Mouse (Mus musculus) gonadal fat pad, adult 2 months (tissue): ENCODE measurements around the gene Vmn1r131. TPM values are rescaled to one million over a fixed set of nuclear protein-coding genes. Genes with fewer than 3 reads are reported as not detected.
"Not testable (repeated sequence)": the region's sequence is repeated elsewhere in the genome, so short reads cannot be mapped to it uniquely, and the experiment has no call there.

ENCODE experiments used
- DNase-seq: peaks from one replicate; pipeline ENCODE4 v3.0.0-alpha.2; 2012; ENCODE audit warnings: low read depth
- polyA plus RNA-seq: library from polyadenylated mRNA; depleted of rRNA; stranded (reverse); fragments of >200 nt; gene quantifications from 2 replicates; pipeline ENCODE4 v1.2.3, GENCODE M21; 2012; rRNA removed

Vmn1r131 gene
- polyA plus RNA-seq: not detected in 2 replicates

DNA sequence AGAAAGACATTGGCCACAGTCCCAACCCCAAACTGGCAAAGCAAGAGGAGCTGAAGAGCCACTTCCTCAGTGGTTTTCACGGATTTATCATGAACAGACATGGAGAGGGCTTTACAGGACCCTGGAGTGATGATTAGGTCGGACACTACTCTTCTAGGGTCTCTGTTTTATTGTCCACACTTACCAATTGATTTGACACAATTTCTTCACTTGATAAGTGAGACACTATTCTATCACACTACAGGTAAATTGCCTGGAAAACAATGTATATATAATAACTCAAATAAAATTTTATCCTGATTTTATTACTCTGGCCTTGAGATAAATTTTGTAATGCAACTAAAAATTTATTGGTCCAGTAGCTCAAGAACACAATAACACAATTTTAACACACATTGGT, at the start of gene Vmn1r131:
Gene Vmn1r131 (minus strand): TSS at position 101 of the 400 bp plus-strand sequence.
- not testable (repeated sequence) for DNase-seq

DNA sequence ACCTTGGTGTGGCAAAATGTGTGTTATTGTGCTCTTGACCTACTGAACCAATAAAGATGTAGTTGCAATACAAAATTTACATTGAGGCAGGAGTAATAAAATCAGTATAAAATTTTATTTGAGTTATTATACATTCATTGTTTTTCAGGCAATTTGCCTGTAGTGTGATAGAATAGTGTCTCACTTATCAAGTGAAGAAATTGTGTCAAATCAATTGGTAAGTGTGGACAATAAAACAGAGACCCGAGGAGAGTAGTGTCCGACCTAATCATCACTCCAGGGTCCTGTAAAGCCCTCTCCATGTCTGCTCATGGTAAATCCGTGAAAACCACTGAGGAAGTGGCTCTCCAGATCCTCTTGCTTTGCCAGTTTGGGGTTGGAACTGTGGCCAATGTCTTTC, 34.4 kb downstream of the Vmn1r131 start, which contains the start of gene Vmn1r130:
Gene Vmn1r130 (plus strand): TSS at position 301 of the 400 bp plus-strand sequence.
- not testable (repeated sequence) for DNase-seq

Other genes starting within 250 kb of the Vmn1r131 start
- not detected in 2 replicates for gene Vmn1r126, start 244.6 kb downstream of the Vmn1r131 start, polyA plus RNA-seq
- gene Vmn1r127, start 226.2 kb downstream of the Vmn1r131 start, polyA plus RNA-seq: not detected in 2 replicates
- gene Vmn1r128, start 196.7 kb downstream of the Vmn1r131 start, polyA plus RNA-seq: not detected in 2 replicates
- gene Vmn1r129, start 184.8 kb downstream of the Vmn1r131 start, polyA plus RNA-seq: not detected in 2 replicates
- gene Gm6882, start 113.3 kb downstream of the Vmn1r131 start, polyA plus RNA-seq: not detected in 2 replicates
- gene Vmn1r130, start 34.3 kb downstream of the Vmn1r131 start, polyA plus RNA-seq: not detected in 2 replicates
- not detected in 2 replicates for gene Vmn1r132, start 68.0 kb upstream of the Vmn1r131 start, polyA plus RNA-seq
- not detected in 2 replicates for gene Gm4175, start 215.4 kb upstream of the Vmn1r131 start, polyA plus RNA-seq